Mouse (Mus musculus): ENCODE results near the gene Cyfip2.

DNA sequence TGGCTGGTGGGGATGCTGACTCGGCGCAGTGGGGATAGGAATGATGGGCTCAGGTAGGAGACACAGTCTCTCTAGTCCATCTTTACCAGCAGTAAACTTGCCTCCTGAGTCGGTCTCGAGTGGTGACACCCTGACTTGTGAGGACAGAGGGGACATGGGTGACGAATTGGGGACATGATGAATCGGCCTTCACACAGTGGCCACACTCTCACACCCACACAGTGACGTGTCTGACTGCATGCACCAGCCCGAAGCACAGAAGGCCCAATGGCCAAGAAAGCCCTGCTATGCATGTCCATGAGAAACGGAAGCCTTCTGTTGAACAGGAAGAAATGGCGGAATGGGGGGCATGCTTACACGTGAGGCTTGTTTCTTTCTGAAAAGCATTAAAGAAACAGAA is 49.4 kb downstream of the Cyfip2 start:
- TF ChIP-seq GATA1 (IDR thresholded peaks at IDR 0.05; ENCODE audit: borderline replicate concordance, low read length) (no peak), FLI1 (IDR thresholded peaks at IDR 0.05; ENCODE audit: low read length) (no peak)
